Comparison of ENCODE assay signal across 32 mouse cellular contexts in the genomic region with DNA sequence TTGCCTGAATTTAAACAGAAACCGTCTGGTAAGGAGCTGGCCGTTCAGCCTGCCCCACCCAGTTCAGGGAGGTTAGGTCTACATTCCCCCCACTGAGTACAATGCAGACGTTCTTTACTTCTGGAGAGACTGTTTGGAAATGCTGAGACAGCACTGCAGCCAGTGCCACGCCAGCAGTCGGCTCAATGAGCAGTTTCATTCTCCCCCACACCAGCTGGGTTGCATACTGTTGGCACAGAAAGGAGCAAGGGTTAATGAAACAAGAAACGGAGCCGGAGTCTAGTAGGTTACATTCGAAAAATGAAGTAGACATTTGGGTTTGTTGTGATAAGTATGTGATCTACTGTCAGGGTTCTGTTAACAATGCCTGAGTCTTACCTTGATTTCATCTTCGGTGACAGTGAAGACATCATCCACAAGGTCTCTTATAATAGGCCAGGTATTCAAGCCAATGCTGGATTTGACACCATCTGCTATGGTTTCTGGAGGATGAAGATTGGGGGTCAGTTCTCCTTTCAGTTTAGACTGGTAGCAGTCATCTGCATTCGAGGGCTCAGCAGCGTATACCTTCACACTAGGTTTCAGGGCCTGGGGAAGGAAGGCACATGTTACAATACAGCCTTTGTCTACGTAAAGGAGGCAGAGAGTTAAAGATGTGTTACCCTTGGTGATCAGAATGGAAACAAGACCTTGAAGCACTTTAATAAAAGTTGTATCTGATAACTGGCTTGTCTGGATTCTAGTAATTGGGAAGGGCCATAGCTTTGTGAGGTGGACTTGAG. TPM values are rescaled to one million over a fixed set of nuclear protein-coding genes. Genes with fewer than 3 reads are reported as not detected.
DNase-seq lines count a peak whose midpoint lies in the region; ATAC-seq and TF ChIP-seq lines count a peak whose summit lies in the region.
"Had no signal": no experiment of that assay in that cellular context is flagged by ENCODE, and none has a peak within 500 bp of the region (broad histone marks: within the 10 kb centered on the region; RNA-seq: fewer than 3 reads in every experiment).

No protein-coding gene starts in this region.

- H3K4me2 ChIP-seq in kidney, embryonic 14.5 days (replicated peaks; ENCODE audit: low read depth, low read length), result no peak overlapping the region
- H3K4me2 ChIP-seq: embryonic facial prominence, embryonic 13.5 days; forebrain, embryonic 13.5 days; heart, embryonic 12.5 days; liver, embryonic 13.5 days; midbrain, embryonic 12.5 days; neural tube, embryonic 12.5 days; stomach, embryonic 15.5 days had no signal

- H3K9me3 ChIP-seq in kidney, embryonic 14.5 days (ENCODE audit: control insufficient read depth, low read length), result no peaks in the 10 kb centered on the region
- H3K9me3 ChIP-seq in ES-E14 (ENCODE audit: control insufficient read depth, insufficient read depth, low read depth, low read length), result no peaks in the 10 kb centered on the region
- H3K9me3 ChIP-seq: embryonic facial prominence, embryonic 13.5 days; forebrain, embryonic 13.5 days; heart, embryonic 12.5 days; hindbrain, embryonic 10.5 days; liver, embryonic 13.5 days; midbrain, embryonic 12.5 days; neural tube, embryonic 12.5 days; stomach, embryonic 15.5 days had no signal

- H3K9ac ChIP-seq in kidney, embryonic 14.5 days (ENCODE audit: low read depth, low read length), result no peak overlapping the region
- H3K9ac ChIP-seq in ES-E14 (ENCODE audit: insufficient read depth, low read depth, low read length, poor library complexity, severe bottlenecking), result no peak overlapping the region
- H3K9ac ChIP-seq: embryonic facial prominence, embryonic 13.5 days; forebrain, embryonic 13.5 days; heart, embryonic 12.5 days; liver, embryonic 13.5 days; midbrain, embryonic 12.5 days; neural tube, embryonic 12.5 days; stomach, embryonic 15.5 days had no signal

- no peak overlapping the region for H3K27ac ChIP-seq in kidney, embryonic 14.5 days (ENCODE audit: low read depth, low read length)
- no peak overlapping the region for H3K27ac ChIP-seq in ES-E14 (ENCODE audit: insufficient read depth, low read depth, low read length, poor library complexity, severe bottlenecking)
- H3K27ac ChIP-seq: embryonic facial prominence, embryonic 13.5 days; forebrain, embryonic 13.5 days; hindbrain, embryonic 10.5 days; liver, embryonic 13.5 days; midbrain, embryonic 12.5 days; neural tube, embryonic 12.5 days; stomach, embryonic 15.5 days had no signal

- H3K4me1 ChIP-seq in kidney, embryonic 14.5 days (ENCODE audit: control insufficient read depth, insufficient read depth, low read length), result no peaks in the 10 kb centered on the region
- no peaks in the 10 kb centered on the region for H3K4me1 ChIP-seq in ES-E14 (ENCODE audit: control insufficient read depth in 2 of 2, insufficient read depth in 2 of 2, low read length in 2 of 2, poor library complexity in 1 of 2)
- H3K4me1 ChIP-seq: embryonic facial prominence, embryonic 13.5 days; forebrain, embryonic 13.5 days; heart, embryonic 12.5 days; hindbrain, embryonic 10.5 days; midbrain, embryonic 12.5 days; neural tube, embryonic 12.5 days; stomach, embryonic 15.5 days had no signal

- no peak overlapping the region for H3K4me3 ChIP-seq in kidney, embryonic 14.5 days (ENCODE audit: low read length)
- no peak overlapping the region for H3K4me3 ChIP-seq in ES-E14 (ENCODE audit: insufficient read depth in 1 of 2, low read depth in 1 of 2, low read length in 2 of 2, poor library complexity in 1 of 2, severe bottlenecking in 1 of 2)
- H3K4me3 ChIP-seq: embryonic facial prominence, embryonic 13.5 days; erythroblast, embryonic 14.5 days; forebrain, embryonic 13.5 days; heart, embryonic 12.5 days; hindbrain, embryonic 10.5 days; liver, embryonic 13.5 days; midbrain, embryonic 12.5 days; neural tube, embryonic 12.5 days; stomach, embryonic 15.5 days had no signal

- DNase-seq in kidney, adult 18-20 months, result peak; percentile 25
- DNase-seq in ES-E14 (ENCODE audit: low read depth, low spot score), result no peak
- peak; percentile 27 for DNase-seq in brain, adult 2 months (ENCODE audit: low read depth, low spot score)
- DNase-seq in kidney, postnatal 25 days, result peak; percentile 34 to 72
- no peak for DNase-seq in urinary bladder, adult 18-20 months (ENCODE audit: low spot score in 2 of 2)
- DNase-seq in frontal cortex, postnatal 36 days (ENCODE audit: low spot score in 2 of 2), result no peak
- no peak for DNase-seq in adrenal gland, adult (ENCODE audit: inconsistent age in 2 of 2, low spot score in 1 of 2)
- DNase-seq: adrenal gland, postnatal 36 days; B cell, adult 2 months; cerebellum, adult 18-20 months; cerebellum, postnatal 25 days; embryo, embryonic 11 days; gastrocnemius, postnatal 14 days; heart, adult 11 months; heart, postnatal 10 days; liver, embryonic 13.5 days; lung, adult 2 months; lung, postnatal 14 days; right cerebral cortex, postnatal 25 days; thymus, adult 18-20 months; thymus, postnatal 4 days had no signal

- ATAC-seq in kidney, embryonic 14.5 days (ENCODE audit: low FRiP score, low TSS enrichment), result no peak
- ATAC-seq: forebrain, embryonic 13.5 days; hindbrain, embryonic 16.5 days; intestine, embryonic 16.5 days had no signal

- no peaks in the 10 kb centered on the region for H3K27me3 ChIP-seq in kidney, embryonic 14.5 days (ENCODE audit: control insufficient read depth, insufficient read depth, low read length)
- H3K27me3 ChIP-seq: embryonic facial prominence, embryonic 13.5 days; forebrain, embryonic 13.5 days; heart, embryonic 12.5 days; liver, embryonic 13.5 days; midbrain, embryonic 12.5 days; neural tube, embryonic 12.5 days; stomach, embryonic 15.5 days had no signal

- WGBS in kidney, embryonic 14.5 days, result 68% methylated on average over 12 of the region's 12 CpGs

- peaks cover 63% of the 10 kb centered on the region for H3K36me3 ChIP-seq in kidney, embryonic 14.5 days (ENCODE audit: control insufficient read depth, insufficient read depth, low read length)
- peaks cover 55% of the 10 kb centered on the region for H3K36me3 ChIP-seq in ES-E14 (ENCODE audit: control insufficient read depth, insufficient read depth, low read length, poor library complexity, severe bottlenecking)

- in situ Hi-C loops in ES-E14 (cut with MboI; ENCODE audit: low sequenced_read_pairs in 2 of 2, unreplicated experiment in 2 of 2), result loop anchor here in 1 of 2 experiments (10.0 kb wide), 1 partner anchor 586 kb away; no protein-coding TSS in a partner anchor

TF ChIP-seq in ES-E14, 5 proteins besides CTCF, POLR2A, EP300 and RAD21:
- TF ChIP-seq ZNF384 (IDR thresholded peaks at IDR 0.05; ENCODE audit: low read depth, low read length) (no peak), MAFK (IDR thresholded peaks at IDR 0.05; ENCODE audit: insufficient read depth, low read depth, low read length) (0 out of 2 replicates have a peak, but pooled peaks have one; percentile 15)

RNA-seq across cellular contexts. Expression of gene Tsr1, which starts 10.9 kb away (rescaled TPM):
- polyA plus RNA-seq in kidney, embryonic 14.5 days (2014; fragmentation: Nextera tagmentation; extraction: Ambion mirVana), result 41.7 and 54.8 TPM in 2 replicates
- 110 and 125 TPM in 2 replicates for total RNA-seq in ES-E14 (2012; rRNA removed)

RNA-seq across cellular contexts. Expression of gene Sgsm2, which starts 11.9 kb away (rescaled TPM):
- polyA plus RNA-seq in kidney, embryonic 14.5 days (2014; fragmentation: Nextera tagmentation; extraction: Ambion mirVana), result 4.4 and 5.7 TPM in 2 replicates
- total RNA-seq in ES-E14 (2012; rRNA removed), result 10.4 and 16.5 TPM in 2 replicates

RNA-seq across cellular contexts. Expression of gene Smg6, which starts 16.8 kb away (rescaled TPM):
- polyA plus RNA-seq in kidney, embryonic 14.5 days (2014; fragmentation: Nextera tagmentation; extraction: Ambion mirVana), result 12.8 and 19.8 TPM in 2 replicates
- 18.2 and 19.9 TPM in 2 replicates for total RNA-seq in ES-E14 (2012; rRNA removed)

RNA-seq across cellular contexts. Expression of gene Srr, which starts 16.9 kb away (rescaled TPM):
- 13.0 and 24.0 TPM in 2 replicates for polyA plus RNA-seq in kidney, embryonic 14.5 days (2014; fragmentation: Nextera tagmentation; extraction: Ambion mirVana)
- total RNA-seq in ES-E14 (2012; rRNA removed), result 2.9 and 3.8 TPM in 2 replicates

Comparison
In these comparisons a context has a peak if more than half of its experiments do, and no peak if none do; other contexts are left out.
1. DNase-seq: peak in kidney, adult 18-20 months (single experiment), brain, adult 2 months (single experiment) and kidney, postnatal 25 days (2 of 2); none in ES-E14 (single experiment), urinary bladder, adult 18-20 months (0 of 2), frontal cortex, postnatal 36 days (0 of 2) and adrenal gland, adult (0 of 2).